Mouse (Mus musculus): Measurements from ENCODE around the gene Endov.

GRCm38 (mm10) chr11:119491690-119492087 lies 542 bp downstream of the Endov start:
- TF ChIP-seq CTCF (IDR thresholded peaks at IDR 0.05; ENCODE audit: insufficient read depth, low read length) (no peak), POLR2A (IDR thresholded peaks at IDR 0.05; ENCODE audit: borderline replicate concordance, extremely low read depth, low read depth, low read length) (no peak)

All from lung, adult 2 months (tissue).